Mouse (Mus musculus) retina, postnatal 7 days (tissue): ENCODE data around the gene 2210011C24Rik.

ENCODE experiments used
- DNase-seq: peaks from one replicate; pipeline ENCODE4 v3.0.0-alpha.2; 2012; ENCODE audit warnings: low read depth, low spot score

Gene 2210011C24Rik

DNA sequence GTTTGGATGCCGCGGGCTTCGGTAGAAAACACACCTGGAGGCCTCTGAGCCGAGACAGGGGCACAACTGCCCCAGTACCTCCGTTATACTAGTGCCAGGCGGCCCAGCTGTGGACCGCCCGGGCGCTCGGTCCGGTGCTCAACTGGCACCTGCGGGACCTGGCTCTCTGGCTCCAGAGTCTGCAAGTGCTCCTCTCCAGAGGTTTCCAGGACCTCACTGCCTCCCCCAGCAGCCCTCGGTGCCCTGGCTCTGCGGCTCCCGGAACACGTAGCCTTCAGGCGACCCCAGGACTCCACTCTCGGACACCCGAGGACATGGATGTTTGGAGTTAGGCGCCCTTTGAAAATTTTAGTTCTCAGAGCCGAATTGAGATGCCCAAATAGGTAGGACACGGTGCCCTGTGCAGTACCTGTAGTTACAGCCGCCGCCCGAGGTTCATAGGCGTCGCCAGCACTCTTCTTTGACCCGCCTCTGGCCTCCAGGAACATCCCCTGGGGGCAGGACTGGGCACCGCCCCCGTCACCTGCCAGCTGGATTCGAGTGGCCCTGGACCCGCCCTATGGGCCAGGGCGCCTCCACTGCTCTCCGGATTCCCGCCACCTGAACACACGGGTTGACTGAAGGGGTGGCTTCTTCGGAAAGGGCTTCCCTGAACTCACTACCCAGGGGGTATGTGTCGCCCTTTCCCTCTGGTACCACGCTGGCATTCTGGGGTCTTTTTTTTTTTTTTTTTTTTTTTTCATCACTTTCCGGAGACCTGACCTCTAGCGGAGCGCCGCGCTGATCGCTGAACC, at the start of gene 2210011C24Rik:
2210011C24Rik (minus strand) TSS at position 467 of the 794 bp plus-strand sequence.
- no peak for DNase-seq

DNA sequence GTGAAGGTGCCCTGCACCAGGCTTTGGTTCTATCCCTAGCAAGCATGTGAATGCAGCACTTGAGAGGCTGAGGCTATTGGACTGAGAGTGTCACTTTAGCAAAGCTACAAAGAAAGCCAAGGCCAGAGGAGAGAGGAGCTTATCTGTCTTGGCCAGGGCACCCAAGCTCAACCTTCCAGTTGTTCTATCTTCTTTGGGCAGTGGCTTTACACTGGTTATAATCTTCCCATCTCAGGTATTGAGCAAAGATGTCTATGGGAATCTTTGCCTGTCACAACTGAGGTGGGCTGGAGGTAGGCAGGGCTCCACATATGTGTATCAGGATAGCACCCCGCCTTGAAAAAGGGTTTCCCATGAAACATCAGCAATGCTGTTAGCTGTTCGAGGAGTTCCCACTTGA, 48.3 kb upstream of the 2210011C24Rik start:
- DNase-seq = no peak

DNA sequence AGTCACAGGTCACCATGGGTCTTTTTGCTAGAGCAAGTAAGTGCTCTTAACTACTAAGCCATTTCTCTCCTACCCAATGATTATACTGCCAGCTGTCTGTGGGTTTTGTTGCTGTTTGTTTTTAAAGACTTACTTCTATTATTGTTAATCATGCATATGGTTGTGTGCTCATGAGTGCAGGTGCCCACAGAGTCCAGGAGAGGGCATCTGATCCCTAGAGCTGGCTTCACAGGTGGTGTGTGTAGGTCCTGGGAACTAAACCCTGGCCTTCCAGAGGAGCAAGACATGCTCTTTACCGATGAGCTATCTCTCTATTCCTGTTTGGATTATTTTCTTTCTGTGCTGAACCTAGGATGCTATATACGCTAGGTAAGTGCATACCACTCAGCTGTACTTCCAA, 47.3 kb upstream of the 2210011C24Rik start:
- no peak for DNase-seq

DNA sequence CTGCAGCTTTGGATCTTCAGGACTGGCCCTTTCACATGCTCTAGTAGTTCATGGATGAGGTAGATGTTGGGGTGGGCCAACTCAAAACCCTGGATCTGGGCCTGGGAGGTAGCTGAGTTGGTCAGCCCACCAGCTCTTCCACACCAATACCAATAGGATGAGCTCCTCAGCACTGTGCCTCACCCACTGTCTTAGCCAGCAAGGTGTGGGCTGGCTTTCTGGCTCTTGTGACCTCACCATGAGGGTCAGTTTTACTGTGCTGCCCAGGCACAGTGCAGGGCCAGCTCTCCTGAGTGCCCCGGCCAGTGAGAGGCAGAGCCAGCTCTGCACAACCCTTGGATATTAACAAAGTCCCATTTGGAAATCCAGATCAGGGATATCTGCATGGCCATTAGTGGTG, 45.9 kb upstream of the 2210011C24Rik start:
- DNase-seq = no peak

DNA sequence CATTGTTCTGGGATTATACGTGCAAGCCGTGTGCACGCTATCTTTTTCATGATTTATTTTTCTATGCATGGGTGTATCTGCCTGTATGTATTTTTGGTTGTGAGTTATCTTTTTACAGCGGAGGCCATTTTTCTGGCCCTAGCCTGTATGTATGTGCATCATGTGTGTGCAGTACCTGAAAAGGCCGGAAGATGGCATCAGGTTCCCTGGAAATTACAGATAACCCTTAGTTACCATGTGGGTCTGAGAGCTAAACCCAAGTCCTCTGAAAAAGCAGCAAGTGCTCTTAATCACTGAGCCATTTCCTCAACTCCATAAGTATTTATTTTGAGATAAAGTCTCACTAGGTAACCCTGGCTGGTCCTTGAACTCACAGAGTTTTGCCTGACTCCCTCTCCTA, 41.3 kb upstream of the 2210011C24Rik start:
- DNase-seq = no peak

DNA sequence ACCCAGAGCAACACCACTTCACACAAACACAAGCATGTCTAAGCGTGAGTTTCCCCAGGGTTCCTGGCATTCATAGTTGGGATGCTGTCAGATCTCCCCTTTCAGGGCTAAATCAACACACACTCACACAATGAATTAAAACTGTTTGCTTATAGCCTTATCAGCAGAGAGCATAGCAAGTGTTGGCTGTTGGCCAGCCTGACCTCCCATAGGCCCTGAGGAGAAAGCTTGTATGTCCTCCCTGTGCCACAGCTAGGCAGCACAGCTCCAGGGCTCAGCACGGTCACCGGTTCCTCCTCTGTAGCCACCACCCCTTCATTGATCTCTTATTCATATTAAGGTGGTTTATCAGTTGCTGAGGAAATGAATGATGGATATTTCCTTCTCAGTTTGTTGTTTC, 40.8 kb upstream of the 2210011C24Rik start:
- no peak for DNase-seq

DNA sequence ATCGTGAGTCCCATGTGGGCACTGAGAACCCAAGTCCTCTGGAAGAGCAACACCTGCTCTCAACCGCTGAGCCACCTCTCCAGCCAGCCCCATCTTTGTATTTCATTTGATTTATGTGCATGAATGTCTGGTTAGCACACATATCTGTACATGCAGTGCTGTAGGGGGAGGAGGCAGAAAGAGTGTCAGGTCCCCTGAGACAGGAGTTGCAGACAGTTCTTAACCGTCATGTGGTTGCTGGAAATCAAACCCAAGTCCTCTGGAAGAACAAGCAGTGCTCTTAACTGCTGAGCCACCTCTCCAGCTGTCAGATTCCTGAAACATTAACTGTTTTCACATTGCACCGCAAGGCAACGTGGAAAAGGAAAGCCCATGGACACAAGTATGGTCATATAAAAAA, 36.2 kb upstream of the 2210011C24Rik start:
- no peak for DNase-seq

DNA sequence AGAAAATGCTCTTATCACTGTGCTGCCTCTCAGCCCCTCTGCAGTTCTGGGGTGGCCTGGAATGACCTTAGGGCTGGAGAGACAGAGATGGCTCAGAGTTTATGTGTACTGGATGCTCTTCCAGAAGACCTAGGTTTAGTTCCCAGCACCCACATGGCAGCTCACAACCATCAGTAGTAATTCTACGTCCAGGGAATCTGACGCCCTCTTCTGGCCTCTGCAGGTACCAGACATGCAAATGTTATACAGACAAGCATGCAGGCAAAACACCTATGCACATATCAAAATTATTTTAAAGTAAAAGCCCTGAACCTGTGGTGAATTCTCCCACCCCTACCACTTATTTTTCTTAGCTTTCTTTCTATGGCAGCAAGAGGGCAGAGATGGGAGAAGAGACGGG, 34.5 kb upstream of the 2210011C24Rik start:
- DNase-seq = no peak

DNA sequence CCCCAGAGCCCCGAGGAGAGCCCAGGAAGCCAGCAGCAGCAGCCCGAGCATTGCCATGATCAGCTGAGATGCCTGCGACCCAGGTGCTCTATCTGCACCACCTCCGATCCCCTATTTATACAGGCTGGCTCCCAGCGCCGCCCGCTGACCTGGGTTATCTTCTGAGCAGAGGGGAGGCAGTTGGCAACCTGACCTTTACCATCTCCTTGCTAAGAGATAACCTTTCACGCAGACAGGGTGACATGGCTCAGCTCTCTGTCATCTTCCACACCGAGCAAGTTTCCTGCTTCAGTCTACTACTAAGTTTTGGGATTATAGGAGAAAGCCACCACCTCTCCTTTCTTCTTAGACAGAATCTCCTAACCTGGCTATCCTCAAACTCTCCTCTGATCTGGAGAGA, 32.9 kb upstream of the 2210011C24Rik start, which contains the start of gene Rln3:
Rln3 (minus strand) TSS at position 101 of the 400 bp plus-strand sequence.
- DNase-seq = no peak

DNA sequence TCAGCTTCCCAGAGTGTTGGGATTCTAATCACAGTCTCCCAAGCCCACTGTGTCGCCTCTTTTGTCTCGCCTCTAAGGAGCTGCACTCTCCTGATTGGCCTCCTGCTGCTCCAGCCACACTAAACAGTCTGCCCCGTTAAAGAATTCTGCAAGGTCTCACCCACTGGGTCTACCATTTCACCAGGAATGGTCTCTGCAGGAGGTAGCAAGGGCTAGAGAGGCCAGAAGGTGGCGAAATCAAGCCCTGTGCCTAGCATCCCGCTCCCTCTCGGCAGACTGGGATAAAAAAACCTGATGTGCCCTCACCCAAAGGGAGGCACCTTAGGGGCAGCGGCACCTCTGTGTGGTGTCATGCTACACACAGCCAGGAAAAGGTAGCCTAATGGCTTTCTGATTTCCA, 32.1 kb upstream of the 2210011C24Rik start:
- DNase-seq = no peak

DNA sequence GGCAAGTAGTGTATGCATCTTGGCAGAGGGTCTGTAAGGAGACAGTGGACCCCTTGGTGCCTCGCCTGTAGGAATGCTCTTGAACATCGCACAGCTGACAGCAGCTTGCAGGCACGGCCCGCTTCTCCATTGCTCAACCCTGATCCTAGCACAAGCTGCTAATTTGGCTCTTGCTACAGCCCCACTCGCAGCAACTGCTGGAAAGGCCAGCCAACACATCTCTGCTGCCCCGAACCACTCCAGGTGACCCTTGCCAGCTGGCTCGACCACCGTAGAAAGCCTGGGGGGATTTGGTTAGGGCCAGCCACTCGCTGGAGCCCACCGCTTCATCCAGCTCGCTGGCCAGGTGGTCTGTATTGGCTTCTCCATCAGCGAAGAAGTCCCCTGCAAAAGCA, 31.0 kb upstream of the 2210011C24Rik start:
- DNase-seq = no peak

DNA sequence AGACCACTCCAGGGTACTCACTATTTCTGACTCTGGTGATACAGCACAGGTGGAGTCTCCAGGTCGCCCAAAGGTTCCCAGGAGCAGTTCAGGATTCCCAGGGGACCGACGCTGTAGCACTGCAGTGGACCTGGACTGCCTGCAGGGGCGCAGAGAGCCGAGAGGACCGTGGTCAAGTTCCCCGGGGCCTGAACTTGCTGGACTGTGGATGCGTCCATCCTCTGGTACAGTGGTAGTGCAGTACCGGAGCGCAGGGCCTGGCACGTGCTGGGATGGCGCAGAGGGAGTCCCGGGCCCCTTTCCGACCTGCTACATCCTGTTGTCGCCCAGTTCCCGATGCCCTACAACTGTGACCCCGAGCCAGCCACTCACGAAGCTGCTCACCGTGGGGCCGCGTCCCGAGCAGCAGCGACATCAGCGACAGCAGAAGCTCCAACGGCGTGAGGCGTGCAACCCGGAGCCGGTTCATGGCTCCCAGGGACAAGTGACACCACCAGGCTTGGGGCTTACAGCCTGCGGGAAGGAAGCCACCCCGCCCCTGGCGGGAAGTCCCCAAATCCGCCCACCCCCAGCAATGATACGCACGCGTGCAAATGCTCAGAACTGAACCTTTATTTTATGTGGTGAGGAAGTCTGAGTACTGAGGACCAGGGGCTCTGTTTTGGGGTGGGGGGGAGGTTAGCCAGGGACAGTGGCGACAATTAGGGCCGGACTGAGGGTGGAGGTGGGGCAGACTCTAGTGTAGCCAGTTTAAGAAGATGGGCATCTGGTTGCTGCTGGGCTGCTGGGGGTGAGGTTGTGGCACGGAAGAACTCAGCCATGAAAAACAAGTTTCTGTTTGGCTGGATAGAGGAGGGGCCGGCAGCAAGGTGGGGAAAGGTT, 30.3 kb upstream of the 2210011C24Rik start, which contains the start of gene Il27ra:
Il27ra (minus strand) TSS at position 524 of the 882 bp plus-strand sequence.
- DNase-seq = peak; percentile 49

DNA sequence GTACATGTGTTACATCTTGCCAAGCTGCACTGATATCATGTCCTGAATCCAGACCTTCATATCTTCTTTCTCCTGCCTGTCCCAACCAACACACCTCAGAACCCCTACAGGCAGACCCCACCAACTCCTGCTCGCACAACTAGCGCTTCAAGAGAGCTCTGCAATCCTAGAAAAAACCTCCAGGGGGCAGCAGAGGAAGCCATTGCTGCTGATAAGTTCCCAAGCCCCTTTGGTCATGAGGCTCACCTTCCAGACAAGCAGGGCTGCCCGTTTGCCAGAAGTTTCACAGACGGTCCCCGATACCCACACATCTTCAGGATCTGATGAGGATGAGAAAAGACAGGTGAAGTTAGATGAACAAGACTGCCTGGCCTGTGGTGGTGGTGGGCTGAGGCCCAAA, 27.1 kb upstream of the 2210011C24Rik start:
- peak; percentile 80 for DNase-seq

DNA sequence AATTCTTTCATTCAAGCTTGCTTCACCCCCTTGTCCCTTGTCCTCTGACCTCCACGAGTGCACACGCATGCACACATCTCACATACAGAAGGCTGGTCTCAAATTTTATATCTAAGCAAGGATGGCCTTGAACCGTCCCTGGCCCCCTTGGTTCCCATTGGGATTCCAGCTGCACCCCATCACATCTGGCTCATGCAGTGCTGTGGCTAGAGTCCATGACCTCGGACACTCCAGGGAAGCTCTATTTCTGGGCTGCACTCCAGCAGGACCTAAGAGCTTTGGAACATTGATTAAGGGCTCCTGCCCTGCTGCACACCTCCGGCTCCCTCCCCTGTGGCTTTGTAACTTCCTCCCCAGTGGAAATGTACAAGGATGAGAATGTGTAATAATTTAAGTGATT, 26.0 kb upstream of the 2210011C24Rik start:
- no peak for DNase-seq

DNA sequence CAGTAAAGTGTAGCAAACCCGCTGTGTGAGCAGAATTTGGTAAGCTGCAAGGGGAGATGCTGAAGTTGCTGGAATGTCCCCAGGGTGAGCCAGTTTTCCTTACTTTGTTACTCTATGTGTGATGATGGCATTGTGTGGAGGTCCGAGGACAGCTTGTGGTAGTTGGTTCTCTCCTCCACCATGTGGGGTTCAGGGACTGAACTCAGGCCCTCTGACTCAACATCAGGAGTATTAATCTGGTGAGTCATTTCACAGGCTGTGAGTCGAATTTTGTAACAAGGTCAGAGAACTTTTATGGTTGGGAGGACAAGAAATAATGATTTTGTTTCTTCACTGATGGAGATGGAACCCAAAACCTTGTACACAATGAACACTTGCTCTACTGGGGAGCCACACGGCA, 20.8 kb upstream of the 2210011C24Rik start:
- DNase-seq = no peak

DNA sequence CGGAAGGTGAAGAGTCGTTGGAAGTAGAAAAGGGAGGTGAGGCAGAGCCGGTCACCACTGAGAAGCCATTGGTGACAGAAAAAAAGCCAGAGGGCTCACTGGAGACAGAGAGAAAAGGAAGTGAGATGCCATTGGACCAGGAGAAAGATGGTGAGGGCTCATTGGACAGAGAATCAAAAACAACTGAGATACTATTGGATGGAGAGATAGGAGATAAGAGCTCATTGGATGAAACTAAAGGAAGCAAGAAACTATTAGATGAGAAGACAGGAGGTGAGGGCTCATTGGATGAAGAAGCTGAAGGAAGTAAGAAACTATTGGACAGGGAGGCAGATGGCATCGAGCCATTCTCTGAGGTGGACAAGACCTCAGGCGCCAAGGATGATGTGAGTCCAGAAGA, 17.3 kb upstream of the 2210011C24Rik start:
- DNase-seq = no peak

DNA sequence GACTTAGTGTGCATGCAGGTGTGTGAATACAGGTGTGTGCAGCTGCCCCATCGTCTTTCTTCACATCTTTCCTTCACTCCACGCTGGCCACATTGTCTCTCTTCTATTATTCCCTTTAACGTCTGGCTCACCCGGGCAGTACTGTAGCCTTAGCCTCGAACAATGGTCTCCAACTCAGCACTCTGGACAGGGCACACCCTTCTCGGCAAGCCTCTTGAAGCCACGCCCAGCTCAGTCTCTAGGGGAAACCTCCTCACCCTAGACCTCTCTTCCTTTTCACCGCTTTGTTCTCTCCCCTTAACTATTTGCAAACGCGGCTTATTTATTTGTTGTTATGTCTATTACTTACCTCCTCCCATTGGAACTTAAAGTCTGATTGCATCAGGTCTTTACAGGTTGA, 15.5 kb upstream of the 2210011C24Rik start:
- no peak for DNase-seq

DNA sequence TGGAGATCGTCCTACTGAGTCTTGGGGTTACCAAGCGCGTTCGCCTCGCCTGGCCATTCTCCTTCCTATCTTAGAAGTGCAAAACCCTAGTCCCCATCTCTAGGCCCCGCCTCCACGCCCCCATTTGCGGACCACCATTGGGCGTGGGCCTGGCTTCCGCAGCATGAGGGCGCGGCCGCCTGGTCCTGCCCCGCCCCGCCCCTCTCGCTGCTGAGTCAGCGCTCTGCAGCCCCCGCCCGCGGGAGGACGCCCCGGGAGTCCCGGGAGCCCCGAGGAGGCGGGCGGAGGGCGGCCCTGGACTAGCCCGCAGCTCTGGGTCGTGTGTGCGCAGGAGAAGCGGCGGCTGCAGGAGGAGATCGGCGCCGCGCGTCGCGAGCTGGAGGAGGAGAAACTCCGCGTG, 13.9 kb upstream of the 2210011C24Rik start:
- no peak for DNase-seq

DNA sequence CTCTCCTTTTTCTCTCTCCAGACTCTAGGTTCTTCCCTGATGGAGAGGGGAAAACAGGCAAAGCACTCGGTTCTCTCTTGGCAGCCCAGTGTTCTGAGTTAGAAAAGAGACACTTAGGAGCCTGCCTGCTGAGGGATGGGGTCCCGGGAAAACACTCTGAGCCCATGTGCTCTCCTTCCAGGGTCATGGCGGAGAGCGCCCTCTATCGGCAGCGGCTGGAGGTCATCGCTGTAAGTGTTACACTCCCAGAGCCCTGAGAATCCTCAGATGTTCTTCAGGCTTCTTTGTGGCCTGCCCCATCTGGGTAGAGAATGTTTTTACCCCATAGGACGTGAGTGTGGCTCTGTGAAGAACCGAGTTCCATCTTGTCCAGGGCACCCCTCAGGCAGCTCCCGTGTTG, 12.2 kb upstream of the 2210011C24Rik start:
- no peak for DNase-seq

DNA sequence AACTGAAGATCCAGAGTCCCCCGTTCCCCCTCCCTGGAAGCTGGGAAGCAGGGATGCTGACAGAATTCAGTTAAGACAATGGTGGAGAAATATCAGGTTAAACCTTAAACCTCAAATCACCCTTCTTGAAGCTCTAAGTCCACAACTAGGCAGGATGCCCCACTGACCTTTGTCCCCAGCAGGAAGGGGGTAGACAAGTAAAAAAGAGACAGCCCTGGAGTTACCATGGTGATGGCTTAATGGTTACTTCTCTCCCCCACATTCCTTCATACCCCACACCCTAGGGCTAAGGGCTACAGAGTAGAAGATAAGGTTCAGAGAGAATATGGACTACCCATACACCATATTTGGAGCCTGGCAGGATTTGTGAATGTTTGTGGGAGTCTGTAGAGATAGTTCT, 11.7 kb upstream of the 2210011C24Rik start:
- no peak for DNase-seq

DNA sequence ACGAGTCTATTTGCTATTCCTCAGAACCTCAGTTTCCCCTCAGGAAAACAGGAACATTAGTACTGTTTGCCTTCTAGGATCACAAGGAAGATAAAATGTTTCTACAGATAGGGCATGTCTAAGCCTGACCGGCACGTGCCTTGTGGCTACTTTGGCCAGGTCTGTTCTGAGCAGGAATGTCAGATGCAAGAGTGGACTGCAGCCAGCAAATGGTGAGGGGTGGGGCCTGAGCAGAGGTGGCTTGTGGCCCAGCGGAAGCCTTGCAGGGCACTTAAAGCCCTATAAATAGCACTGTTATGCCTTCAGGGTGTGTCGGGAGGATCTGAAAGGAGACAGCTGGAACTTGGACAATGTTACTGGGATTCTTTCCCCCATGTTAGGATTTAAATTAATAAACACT, 11.1 kb upstream of the 2210011C24Rik start:
- no peak for DNase-seq

DNA sequence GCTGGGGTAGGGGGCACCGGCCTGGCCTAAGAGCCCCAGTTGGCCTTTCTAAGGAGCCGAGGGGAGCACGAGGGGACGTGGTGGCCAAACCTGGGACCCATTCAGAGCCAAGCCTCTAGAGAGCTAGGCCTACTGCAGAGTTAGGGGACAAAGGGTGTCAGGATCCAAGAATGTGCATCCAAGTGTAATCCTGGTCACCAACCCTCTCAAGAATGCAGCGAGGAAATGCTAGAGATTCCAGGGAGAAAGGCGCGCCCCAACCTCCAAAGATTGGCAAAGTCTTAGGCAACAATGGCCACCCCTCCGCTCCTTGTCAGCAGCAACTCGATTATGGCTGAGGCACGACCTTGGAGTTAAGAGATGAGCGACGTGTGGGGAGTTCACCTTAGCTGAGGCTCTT, 9.6 kb upstream of the 2210011C24Rik start:
- DNase-seq = no peak

DNA sequence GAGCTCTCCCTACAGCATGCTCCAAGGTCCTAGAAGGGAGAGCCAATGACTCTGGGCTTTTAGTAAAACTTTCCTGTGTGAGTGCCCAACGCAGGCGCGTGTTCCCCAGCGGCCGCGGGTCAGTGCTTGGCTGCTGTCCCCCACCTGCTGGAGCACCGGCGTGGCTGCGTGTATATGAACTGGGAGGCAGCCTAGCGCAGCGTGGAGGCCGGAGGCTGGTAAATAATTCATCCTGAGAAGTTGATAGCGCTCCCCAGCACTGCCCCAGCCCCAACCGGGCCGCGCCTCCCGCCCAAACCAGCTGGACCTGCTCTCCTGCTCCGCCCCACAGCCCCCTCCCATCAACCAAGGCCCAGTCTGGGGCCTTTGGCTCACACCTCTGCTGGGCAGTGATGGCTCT, 9.1 kb upstream of the 2210011C24Rik start, which contains the start of gene Palm3:
Palm3 (plus strand) TSS at position 376 of the 400 bp plus-strand sequence.
- no peak for DNase-seq
